ENCODE assay signal across 8 mouse cellular contexts in genomic region chr5:105698694-105699093, GRCm38 (mm10). TPM values are rescaled to one million over a fixed set of nuclear protein-coding genes. Genes with fewer than 3 reads are reported as not detected.
DNase-seq lines count a peak whose midpoint lies in the region; ATAC-seq lines count a peak whose summit lies in the region.

No protein-coding gene starts in this region.

- peak overlapping the region; percentile 86; the same call in 1 of the 2 replicates for H3K4me3 ChIP-seq in liver, embryonic 13.5 days (replicated peaks)
- no peak overlapping the region for H3K4me3 ChIP-seq in stomach, embryonic 14.5 days (ENCODE audit: low read depth, low read length)

- peaks cover 33% of the 10 kb centered on the region for H3K27me3 ChIP-seq in liver, embryonic 13.5 days
- no peaks in the 10 kb centered on the region for H3K27me3 ChIP-seq in stomach, embryonic 14.5 days (ENCODE audit: control insufficient read depth, insufficient read depth, low read length)

- H3K9ac ChIP-seq in liver, embryonic 13.5 days, result no peak overlapping the region
- peak overlapping the region; percentile 87; the same call in 1 of the 2 replicates for H3K9ac ChIP-seq in stomach, embryonic 14.5 days (replicated peaks; ENCODE audit: low read depth, low read length)

- H3K27ac ChIP-seq in liver, embryonic 13.5 days, result peak overlapping the region; percentile 23; the same call in 1 of the 2 replicates
- no peak overlapping the region; the same call in 1 of the 2 replicates for H3K27ac ChIP-seq in stomach, embryonic 14.5 days (ENCODE audit: low read length)

- H3K4me1 ChIP-seq in liver, embryonic 13.5 days (replicated peaks), result peaks cover 52% of the 10 kb centered on the region
- peaks cover 18% of the 10 kb centered on the region; the same call in 1 of the 2 replicates for H3K4me1 ChIP-seq in stomach, embryonic 14.5 days (ENCODE audit: control insufficient read depth, insufficient read depth, low read length)

- no peaks in the 10 kb centered on the region for H3K36me3 ChIP-seq in liver, embryonic 13.5 days
- no peaks in the 10 kb centered on the region for H3K36me3 ChIP-seq in stomach, embryonic 14.5 days (ENCODE audit: control insufficient read depth, insufficient read depth, low read length)

- peak overlapping the region; percentile 95 for H3K4me2 ChIP-seq in liver, embryonic 13.5 days
- peak overlapping the region; percentile 90 for H3K4me2 ChIP-seq in stomach, embryonic 14.5 days (replicated peaks; ENCODE audit: low read depth, low read length)

- peak; percentile 31 for DNase-seq in retina, postnatal 1 day
- DNase-seq in retina, embryonic 14.5 days (ENCODE audit: low spot score), result no peak
- DNase-seq in cerebellum, postnatal 14 days, result peak; percentile 33 to 40
- DNase-seq in heart, postnatal 4 days, result peak; percentile 46
- DNase-seq in liver, embryonic 13.5 days, result no peak
- no peak for DNase-seq in right cerebral cortex, adult 2 months (ENCODE audit: low spot score in 2 of 2)
- no peak for DNase-seq in right cerebral cortex, postnatal 10 days (ENCODE audit: low spot score in 2 of 2)

- H3K9me3 ChIP-seq in liver, embryonic 13.5 days (replicated peaks), result no peaks in the 10 kb centered on the region
- no peaks in the 10 kb centered on the region for H3K9me3 ChIP-seq in stomach, embryonic 14.5 days (ENCODE audit: control insufficient read depth, low read depth, low read length)

- 36% methylated on average over 7 of the region's 7 CpGs for WGBS in liver, embryonic 13.5 days (ENCODE audit: insufficient replicate concordance)
- 28% methylated on average over 7 of the region's 7 CpGs for WGBS in stomach, embryonic 14.5 days

- no peak for ATAC-seq in liver, embryonic 13.5 days (ENCODE audit: low read depth)
- no peak for ATAC-seq in stomach, embryonic 14.5 days (ENCODE audit: insufficient number of reproducible peaks, insufficient read depth, low FRiP score, low read depth)

RNA-seq across cellular contexts. Expression of gene Lrrc8d, which starts 1.1 kb away (rescaled TPM):
- 10 to 100 TPM; 21.2 to 23.6 TPM for total RNA-seq in heart, postnatal 4 days (2021)
- polyA plus RNA-seq in liver, embryonic 13.5 days (2015; fragmentation: Nextera tagmentation; extraction: Ambion mirVana), result 9.4 and 11.4 TPM in 2 replicates
- polyA plus RNA-seq in stomach, embryonic 14.5 days (2014; fragmentation: Nextera tagmentation; extraction: Ambion mirVana), result 17.6 and 20.7 TPM in 2 replicates

Comparison
In these comparisons a context has a peak if more than half of its experiments do, and no peak if none do; other contexts are left out.
1. DNase-seq: peak in retina, postnatal 1 day (single experiment), cerebellum, postnatal 14 days (2 of 2) and heart, postnatal 4 days (single experiment); none in retina, embryonic 14.5 days (single experiment), liver, embryonic 13.5 days (single experiment), right cerebral cortex, adult 2 months (0 of 2) and right cerebral cortex, postnatal 10 days (0 of 2).